Mouse (Mus musculus) myocyte (in vitro differentiated cells): ENCODE measurements around the gene Pkd1l2.

ENCODE experiments used
- E2F4 ChIP-seq: IDR thresholded peaks from one replicate; pipeline ENCODE4 v1.6.1; 2011; ENCODE audit warnings: mild to moderate bottlenecking, control low read depth, moderate library complexity; ENCODE audit not compliant: insufficient read depth
- MYOG ChIP-seq, 3 experiments: IDR thresholded peaks; one replicate each; pipeline ENCODE4 v1.6.1; 2011; ENCODE audit warnings: control low read depth in 2 of 3, low read depth in 2 of 3, mild to moderate bottlenecking in 2 of 3; ENCODE audit not compliant: insufficient read length in 2 of 3, control insufficient read depth in 1 of 3, insufficient read depth in 1 of 3
- POLR2A ChIP-seq: IDR thresholded peaks from one replicate; pipeline ENCODE4 v1.6.1; 2011; ENCODE audit warnings: low read depth, mild to moderate bottlenecking, control low read depth, moderate library complexity; ENCODE audit not compliant: insufficient read length
- USF1 ChIP-seq: IDR thresholded peaks from one replicate; pipeline ENCODE4 v1.6.1; 2011; ENCODE audit warnings: low read depth, mild to moderate bottlenecking, control low read depth, moderate library complexity

GRCm38 (mm10) chr8:117039843-117040242 is 42.4 kb downstream of the Pkd1l2 start:
- TF ChIP-seq E2F4, result no peak
- TF ChIP-seq USF1, result no peak
- no peak for TF ChIP-seq POLR2A
- no peak for TF ChIP-seq MYOG (IDR thresholded peaks at IDR 0.05; ENCODE audit: control insufficient read depth in 1 of 3, insufficient read depth in 1 of 3, insufficient read length in 2 of 3, low read depth in 2 of 3)
